Mouse (Mus musculus): ENCODE measurements around the gene Olfml2b.

DNA sequence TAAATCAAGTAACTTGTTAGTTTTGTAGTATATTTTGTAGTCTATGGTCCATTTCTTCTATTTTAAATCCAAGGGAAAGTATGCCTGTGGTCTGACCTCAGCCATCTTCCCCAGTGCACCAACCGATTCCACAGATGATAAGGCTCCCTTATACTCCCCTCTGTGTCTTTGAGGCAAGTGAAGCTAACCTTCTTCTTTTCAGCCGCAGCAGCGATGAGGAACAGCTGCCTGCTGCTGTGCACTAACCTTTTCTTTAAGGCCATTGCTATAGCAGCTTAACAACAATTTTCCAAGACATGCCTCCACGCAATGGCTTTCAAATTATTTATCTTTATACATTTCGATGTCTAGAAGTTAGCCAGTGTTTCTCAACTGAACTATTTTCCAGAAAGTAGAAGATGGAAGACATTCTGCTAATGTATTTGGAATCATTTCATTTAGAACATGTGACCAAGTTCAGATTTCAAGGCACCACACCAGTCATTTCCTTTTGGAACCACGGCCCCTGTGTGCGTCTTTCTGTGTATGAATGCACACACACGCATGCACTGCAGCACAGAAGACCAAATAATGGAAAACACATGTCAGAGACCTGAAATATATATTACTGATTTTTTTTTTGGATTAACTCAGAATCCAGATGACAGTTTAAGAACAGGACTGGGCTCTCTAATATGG is 73.9 kb downstream of the Olfml2b start:
- no peak for TF ChIP-seq CTCF (IDR thresholded peaks at IDR 0.05; ENCODE audit: low read depth, low read length)
- TF ChIP-seq POLR2AphosphoS5 (IDR thresholded peaks at IDR 0.05; ENCODE audit: insufficient replicate concordance, low read depth, low read length), result no peak
- TF ChIP-seq GATA1 (IDR thresholded peaks at IDR 0.05; ENCODE audit: borderline replicate concordance, low read length), result no peak
- TF ChIP-seq TAL1 (conservative IDR thresholded peaks at IDR 0.05; ENCODE audit: low read depth, low read length), result no peak
